Mouse (Mus musculus) forebrain, embryonic 11.5 days (tissue): ENCODE results near the gene Ksr1. TPM values are rescaled to one million over a fixed set of nuclear protein-coding genes. Genes with fewer than 3 reads are reported as not detected.

Experiments
- ATAC-seq: fragments of 200-750 bp; cut with Nextera tagmentation; replicated peaks from 2 replicates; pipeline ENCODE4 v1.8.0; 2017; ENCODE audit warnings: moderate TSS enrichment; ENCODE audit not compliant: low FRiP score
- DNase-seq: peaks from one replicate; pipeline ENCODE4 v3.0.0-alpha.2; 2017; ENCODE audit warnings: low spot score
- H3K27ac ChIP-seq: fragments of 300-500 bp; sonication (generic); 2 replicates; pipeline ENCODE4 v1.5.1; 2014; ENCODE audit warnings: low read depth, low read length
- H3K27me3 ChIP-seq: fragments of 300-500 bp; sonication (generic); 2 replicates; pipeline ENCODE4 v1.6.1; 2014; ENCODE audit warnings: mild to moderate bottlenecking, low read length, mixed read lengths; ENCODE audit not compliant: control insufficient read depth, insufficient read depth
- H3K36me3 ChIP-seq: fragments of 300-500 bp; sonication (generic); 2 replicates; pipeline ENCODE4 v1.6.1; 2014; ENCODE audit warnings: mild to moderate bottlenecking, low read length, moderate library complexity, mixed read lengths; ENCODE audit not compliant: control insufficient read depth, insufficient read depth
- H3K4me1 ChIP-seq: fragments of 300-500 bp; sonication (generic); replicated peaks from 2 replicates; pipeline ENCODE4 v1.6.1; 2014; ENCODE audit warnings: low read length, mixed read lengths; ENCODE audit not compliant: control insufficient read depth, insufficient read depth
- H3K4me2 ChIP-seq: fragments of 300-500 bp; sonication (generic); 2 replicates; pipeline ENCODE4 v1.6.1; 2014; ENCODE audit warnings: low read depth, mild to moderate bottlenecking, low read length, moderate library complexity, mixed read lengths; ENCODE audit not compliant: severe bottlenecking
- H3K4me3 ChIP-seq: fragments of 300-500 bp; sonication (generic); 2 replicates; pipeline ENCODE4 v1.5.1; 2014; ENCODE audit warnings: low read depth, low read length
- H3K9ac ChIP-seq: fragments of 300-500 bp; sonication (generic); 2 replicates; pipeline ENCODE4 v1.6.1; 2014; ENCODE audit warnings: low read length
- H3K9me3 ChIP-seq: fragments of 300-500 bp; sonication (generic); 2 replicates; pipeline ENCODE4 v1.6.1; 2016; ENCODE audit warnings: low read length, mixed read lengths; ENCODE audit not compliant: control insufficient read depth
- WGBS: fragments of 180-500 bp; shearing (Covaris S2); extraction: QIAGEN DNeasy Blood & Tissue Kit; methylation state at CpG from one replicate; pipeline ENCODE4 v1.1.7; 2014; 5-methylcytosine and 5-hydroxymethylcytosine counted together
- polyA plus RNA-seq: library from polyadenylated mRNA; unstranded; fragments of >200 nt; fragmentation: Nextera tagmentation; extraction: Ambion mirVana; gene quantifications from 2 replicates; pipeline ENCODE4 v1.2.1, GENCODE M21; 2014

The Ksr1 gene
- polyA plus RNA-seq, 1 experiment from 2014 or later: 5.2 TPM

GRCm38 (mm10) chr11:79092802-79093201, 53.4 kb downstream of the Ksr1 start:
- 82% methylated on average over 7 of the region's 7 CpGs for WGBS
- Histone ChIP-seq H3K4me2 (no peak overlapping the region), H3K9me3 (no peaks in the 10 kb centered on the region), H3K36me3 (no peaks in the 10 kb centered on the region), H3K9ac (no peak overlapping the region), H3K4me1 (peaks cover 16% of the 10 kb centered on the region), H3K4me3 (no peak overlapping the region), H3K27me3 (no peaks in the 10 kb centered on the region), H3K27ac (no peak overlapping the region)
- DNase-seq (no peak), ATAC-seq (no peak)

GRCm38 (mm10) chr11:79092245-79092644, 54.0 kb downstream of the Ksr1 start:
- H3K9me3 ChIP-seq: no peaks in the 10 kb centered on the region
- DNase-seq (no peak), ATAC-seq (no peak)
- no peak overlapping the region for H3K4me2 ChIP-seq
- H3K36me3 ChIP-seq: no peaks in the 10 kb centered on the region
- no peak overlapping the region for H3K4me3 ChIP-seq
- no peaks in the 10 kb centered on the region for H3K27me3 ChIP-seq
- H3K9ac ChIP-seq: no peak overlapping the region
- 91% methylated on average over 6 of the region's 6 CpGs for WGBS
- peaks cover 16% of the 10 kb centered on the region for H3K4me1 ChIP-seq
- no peak overlapping the region for H3K27ac ChIP-seq

GRCm38 (mm10) chr11:79089756-79090155, 56.5 kb downstream of the Ksr1 start:
- H3K9ac ChIP-seq: no peak overlapping the region
- 61% methylated on average over 1 of the region's 1 CpGs for WGBS
- no peak overlapping the region for H3K27ac ChIP-seq
- H3K4me1 ChIP-seq: peaks cover 5% of the 10 kb centered on the region; the same call in 1 of the 2 replicates
- no peak for ATAC-seq
- no peaks in the 10 kb centered on the region for H3K36me3 ChIP-seq
- no peaks in the 10 kb centered on the region for H3K9me3 ChIP-seq
- DNase-seq: no peak
- H3K4me2 ChIP-seq: no peak overlapping the region
- no peak overlapping the region for H3K4me3 ChIP-seq
- no peaks in the 10 kb centered on the region for H3K27me3 ChIP-seq

- WGBS: 64% methylated on average over 5 of the region's 5 CpGs
- Histone ChIP-seq H3K9ac (no peak overlapping the region), H3K4me2 (no peak overlapping the region), H3K4me3 (no peak overlapping the region), H3K36me3 (no peaks in the 10 kb centered on the region), H3K27me3 (no peaks in the 10 kb centered on the region), H3K4me1 (peaks cover 5% of the 10 kb centered on the region; the same call in 1 of the 2 replicates), H3K9me3 (no peaks in the 10 kb centered on the region), H3K27ac (no peak overlapping the region)
- DNase-seq: no peak
- ATAC-seq: no peak
Measured at GRCm38 (mm10) chr11:79089027-79089426, 57.2 kb downstream of the Ksr1 start.

- Histone ChIP-seq H3K4me1 (peaks cover 5% of the 10 kb centered on the region; the same call in 1 of the 2 replicates), H3K36me3 (no peaks in the 10 kb centered on the region), H3K9ac (no peak overlapping the region), H3K27ac (no peak overlapping the region), H3K27me3 (no peaks in the 10 kb centered on the region), H3K9me3 (no peaks in the 10 kb centered on the region), H3K4me2 (no peak overlapping the region), H3K4me3 (no peak overlapping the region)
- 85% methylated on average over 9 of the region's 9 CpGs for WGBS
- DNase-seq (no peak), ATAC-seq (no peak)
Measured at GRCm38 (mm10) chr11:79088325-79088724, 57.9 kb downstream of the Ksr1 start.

- H3K4me1 ChIP-seq: peaks cover 3% of the 10 kb centered on the region; the same call in 1 of the 2 replicates
- no peaks in the 10 kb centered on the region for H3K27me3 ChIP-seq
- DNase-seq: no peak
- no peaks in the 10 kb centered on the region for H3K9me3 ChIP-seq
- no peak overlapping the region for H3K4me3 ChIP-seq
- ATAC-seq: no peak
- no peaks in the 10 kb centered on the region for H3K36me3 ChIP-seq
- no peak overlapping the region for H3K9ac ChIP-seq
- H3K4me2 ChIP-seq: no peak overlapping the region
- no peak overlapping the region for H3K27ac ChIP-seq
- WGBS: 85% methylated on average over 4 of the region's 4 CpGs
Measured at GRCm38 (mm10) chr11:79087731-79088311, 58.4 kb downstream of the Ksr1 start.

- no peak overlapping the region for H3K27ac ChIP-seq
- no peaks in the 10 kb centered on the region for H3K36me3 ChIP-seq
- no peak overlapping the region for H3K9ac ChIP-seq
- no peaks in the 10 kb centered on the region for H3K27me3 ChIP-seq
- H3K9me3 ChIP-seq: no peaks in the 10 kb centered on the region
- WGBS: 92% methylated on average over 12 of the region's 12 CpGs
- no peak for ATAC-seq
- H3K4me1 ChIP-seq: peaks cover 3% of the 10 kb centered on the region; the same call in 1 of the 2 replicates
- no peak overlapping the region for H3K4me3 ChIP-seq
- no peak for DNase-seq
- H3K4me2 ChIP-seq: no peak overlapping the region
Measured at GRCm38 (mm10) chr11:79086787-79087186, 59.4 kb downstream of the Ksr1 start.

GRCm38 (mm10) chr11:79085059-79085458, 61.1 kb downstream of the Ksr1 start:
- ATAC-seq (no peak), DNase-seq (no peak)
- H3K4me2 ChIP-seq: no peak overlapping the region
- H3K27ac ChIP-seq: no peak overlapping the region
- 76% methylated on average over 5 of the region's 5 CpGs for WGBS
- H3K9me3 ChIP-seq: no peaks in the 10 kb centered on the region
- no peaks in the 10 kb centered on the region for H3K27me3 ChIP-seq
- peaks cover 3% of the 10 kb centered on the region for H3K4me1 ChIP-seq
- no peak overlapping the region for H3K9ac ChIP-seq
- no peaks in the 10 kb centered on the region for H3K36me3 ChIP-seq
- H3K4me3 ChIP-seq: no peak overlapping the region

GRCm38 (mm10) chr11:79083018-79083441, 63.2 kb downstream of the Ksr1 start:
- no peak for ATAC-seq
- no peak overlapping the region for H3K9ac ChIP-seq
- no peaks in the 10 kb centered on the region for H3K9me3 ChIP-seq
- 83% methylated on average over 11 of the region's 11 CpGs for WGBS
- H3K27me3 ChIP-seq: no peaks in the 10 kb centered on the region
- H3K4me1 ChIP-seq: no peaks in the 10 kb centered on the region; the same call in 1 of the 2 replicates
- no peak overlapping the region for H3K27ac ChIP-seq
- H3K4me2 ChIP-seq: no peak overlapping the region
- no peak overlapping the region for H3K4me3 ChIP-seq
- no peaks in the 10 kb centered on the region for H3K36me3 ChIP-seq
- DNase-seq: no peak
